Mouse (Mus musculus): ENCODE results near the gene Kif11.

Gene Kif11

GRCm38 (mm10) chr19:37378816-37379215, 2.6 kb downstream of the Kif11 start:
- no peak for DNase-seq

GRCm38 (mm10) chr19:37386126-37386525, 9.9 kb downstream of the Kif11 start:
- DNase-seq, result no peak

- DNase-seq, result no peak
Observed at GRCm38 (mm10) chr19:37391869-37392268, 15.7 kb downstream of the Kif11 start.

GRCm38 (mm10) chr19:37396279-37396678, 20.1 kb downstream of the Kif11 start:
- no peak for DNase-seq

GRCm38 (mm10) chr19:37400936-37401335, 24.7 kb downstream of the Kif11 start:
- DNase-seq, result no peak

- peak; percentile 15 to 43 for DNase-seq
Observed at GRCm38 (mm10) chr19:37418294-37418693, 42.1 kb downstream of the Kif11 start.

GRCm38 (mm10) chr19:37419613-37420012, 43.4 kb downstream of the Kif11 start:
- peak; percentile 36 to 63 for DNase-seq

- DNase-seq, result no peak
Observed at GRCm38 (mm10) chr19:37428589-37428988, 52.4 kb downstream of the Kif11 start.

- DNase-seq, result no peak
Observed at GRCm38 (mm10) chr19:37431139-37431756, 55.0 kb downstream of the Kif11 start.

- no peak for DNase-seq
Observed at GRCm38 (mm10) chr19:37432868-37433570, 56.8 kb downstream of the Kif11 start.

GRCm38 (mm10) chr19:37433895-37434262, 57.7 kb downstream of the Kif11 start:
- peak in 1 of 2 experiments; percentile 26 for DNase-seq

- peak; percentile 89 for DNase-seq
Observed at GRCm38 (mm10) chr19:37434263-37434951, 58.2 kb downstream of the Kif11 start, which contains the start of gene Hhex. TSS of gene Hhex (plus strand) at chr19:37434810.

GRCm38 (mm10) chr19:37435041-37435852, 59.0 kb downstream of the Kif11 start:
- peak; percentile 72 for DNase-seq

- no peak for DNase-seq
Observed at GRCm38 (mm10) chr19:37435853-37436174, 59.6 kb downstream of the Kif11 start.

GRCm38 (mm10) chr19:37436514-37437288, 60.5 kb downstream of the Kif11 start:
- peak; percentile 40 to 55 for DNase-seq

GRCm38 (mm10) chr19:37437289-37437606, 61.0 kb downstream of the Kif11 start:
- DNase-seq, result no peak

GRCm38 (mm10) chr19:37440181-37440580, 64.0 kb downstream of the Kif11 start:
- no peak for DNase-seq

- no peak for DNase-seq
Observed at GRCm38 (mm10) chr19:37440708-37441475, 64.7 kb downstream of the Kif11 start.

- DNase-seq, result no peak
Observed at GRCm38 (mm10) chr19:37442524-37443286, 66.5 kb downstream of the Kif11 start.

GRCm38 (mm10) chr19:37443631-37444140, 67.5 kb downstream of the Kif11 start:
- no peak for DNase-seq

- no peak for DNase-seq
Observed at GRCm38 (mm10) chr19:37448212-37448611, 72.0 kb downstream of the Kif11 start.

Data from lung, adult 18-20 months (tissue).